8 mouse cellular contexts compared by ENCODE assay signal in the genomic region with DNA sequence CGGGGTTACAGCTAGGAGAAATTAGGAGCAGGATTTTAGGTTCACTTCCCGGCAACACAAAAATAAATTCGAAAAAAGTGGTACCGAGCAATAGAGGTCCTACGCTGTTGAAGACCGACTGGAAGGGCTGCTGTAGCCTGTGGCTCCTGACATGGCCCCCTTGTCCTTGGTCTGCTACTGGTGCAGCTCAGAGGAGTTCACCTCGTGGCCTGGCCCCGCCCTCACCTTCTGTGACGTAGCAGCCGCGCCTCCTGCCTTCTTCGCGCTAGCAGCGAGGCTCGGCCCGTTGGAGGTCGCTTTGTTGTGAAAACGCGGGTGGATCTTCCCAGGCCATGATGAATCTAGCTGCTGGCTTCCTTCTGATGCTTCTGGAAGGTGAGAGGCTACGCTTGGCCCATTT. TPM values are rescaled to one million over a fixed set of nuclear protein-coding genes. Genes with fewer than 3 reads are reported as not detected.
DNase-seq lines count a peak whose midpoint lies in the region; ATAC-seq and TF ChIP-seq lines count a peak whose summit lies in the region.

A gene (plus strand): TSS at position 12 of the 400 bp plus-strand sequence.

- TF ChIP-seq CTCF in E14TG2a.4 (conservative IDR thresholded peaks at IDR 0.05; ENCODE audit: low read length), result no peak

- H3K4me2 ChIP-seq in kidney, embryonic 16.5 days (replicated peaks; ENCODE audit: low read depth, low read length), result no peak within 1 kb of the TSS
- no peak within 1 kb of the TSS for H3K4me2 ChIP-seq in embryonic facial prominence, embryonic 15.5 days (replicated peaks)
- no peak within 1 kb of the TSS for H3K4me2 ChIP-seq in limb, embryonic 13.5 days (replicated peaks)

- no peak within 1 kb of the TSS for H3K27ac ChIP-seq in kidney, embryonic 16.5 days (ENCODE audit: low read length)
- H3K27ac ChIP-seq in embryonic facial prominence, embryonic 15.5 days (replicated peaks), result no peak within 1 kb of the TSS
- H3K27ac ChIP-seq in limb, embryonic 13.5 days, result no peak within 1 kb of the TSS

- no peaks in the 10 kb centered on the region for H3K9me3 ChIP-seq in kidney, embryonic 16.5 days (ENCODE audit: low read length)
- H3K9me3 ChIP-seq in E14TG2a.4 (ENCODE audit: low read length), result no peaks in the 10 kb centered on the region
- H3K9me3 ChIP-seq in embryonic facial prominence, embryonic 15.5 days (replicated peaks), result no peaks in the 10 kb centered on the region
- H3K9me3 ChIP-seq in limb, embryonic 13.5 days, result no peaks in the 10 kb centered on the region

- no peak within 1 kb of the TSS for H3K9ac ChIP-seq in kidney, embryonic 16.5 days (replicated peaks; ENCODE audit: low read length)
- no peak within 1 kb of the TSS for H3K9ac ChIP-seq in embryonic facial prominence, embryonic 15.5 days
- no peak within 1 kb of the TSS; the same call in 1 of the 2 replicates for H3K9ac ChIP-seq in limb, embryonic 13.5 days

- no peak for DNase-seq in kidney, postnatal 25 days
- no peak for DNase-seq in gastrocnemius, postnatal 14 days
- no peak for DNase-seq in gastrocnemius, postnatal 36 days

- intact Hi-C loops in gastrocnemius, postnatal 14 days (cut with DNase I; ENCODE audit: low total_unique reads), result no loop called here
- intact Hi-C loops in gastrocnemius, postnatal 36 days (cut with DNase I), result loop anchor here (5.0 kb wide), 1 partner anchor 223 kb away; no protein-coding TSS in a partner anchor

- H3K36me3 ChIP-seq in kidney, embryonic 16.5 days (ENCODE audit: insufficient read depth, low read length), result peaks cover 78% of the 10 kb centered on the region
- peaks cover 62% of the 10 kb centered on the region for H3K36me3 ChIP-seq in E14TG2a.4 (ENCODE audit: insufficient read depth, low read length)
- H3K36me3 ChIP-seq in embryonic facial prominence, embryonic 15.5 days, result peaks cover 87% of the 10 kb centered on the region
- peaks cover 97% of the 10 kb centered on the region for H3K36me3 ChIP-seq in limb, embryonic 13.5 days

- no peaks in the 10 kb centered on the region for H3K27me3 ChIP-seq in kidney, embryonic 16.5 days (ENCODE audit: insufficient read depth, low read length)
- H3K27me3 ChIP-seq in E14TG2a.4 (ENCODE audit: insufficient read depth, low read length), result peaks cover 6% of the 10 kb centered on the region; the same call in 1 of the 2 replicates
- no peaks in the 10 kb centered on the region for H3K27me3 ChIP-seq in embryonic facial prominence, embryonic 15.5 days
- H3K27me3 ChIP-seq in limb, embryonic 13.5 days, result no peaks in the 10 kb centered on the region

- ATAC-seq in kidney, embryonic 16.5 days (ENCODE audit: low FRiP score, low TSS enrichment), result no peak
- ATAC-seq in embryonic facial prominence, embryonic 15.5 days (ENCODE audit: insufficient number of reproducible peaks, low FRiP score, low TSS enrichment, low read depth), result no peak
- no peak for ATAC-seq in limb, embryonic 13.5 days (ENCODE audit: low FRiP score, low read depth)
- no peak for ATAC-seq in monocyte, adult 5-6 weeks (replicated peaks; ENCODE audit: insufficient number of reproducible peaks, low FRiP score, low TSS enrichment, poor library complexity, severe bottlenecking)

- H3K4me1 ChIP-seq in kidney, embryonic 16.5 days (ENCODE audit: insufficient read depth, low read length), result no peaks in the 10 kb centered on the region
- H3K4me1 ChIP-seq in E14TG2a.4 (replicated peaks; ENCODE audit: low read depth, low read length), result peaks cover 69% of the 10 kb centered on the region
- H3K4me1 ChIP-seq in embryonic facial prominence, embryonic 15.5 days, result no peaks in the 10 kb centered on the region
- no peaks in the 10 kb centered on the region for H3K4me1 ChIP-seq in limb, embryonic 13.5 days

- H3K4me3 ChIP-seq in kidney, embryonic 16.5 days (ENCODE audit: low read length), result no peak within 1 kb of the TSS
- peak within 1 kb of the TSS; percentile 55 for H3K4me3 ChIP-seq in E14TG2a.4 (replicated peaks; ENCODE audit: low read length)
- no peak within 1 kb of the TSS for H3K4me3 ChIP-seq in embryonic facial prominence, embryonic 15.5 days (replicated peaks)
- H3K4me3 ChIP-seq in limb, embryonic 13.5 days, result no peak within 1 kb of the TSS

- 39% methylated on average over 20 of the region's 20 CpGs for WGBS in kidney, embryonic 16.5 days
- 35% methylated on average over 20 of the region's 20 CpGs for WGBS in embryonic facial prominence, embryonic 15.5 days
- 44% methylated on average over 20 of the region's 20 CpGs for WGBS in limb, embryonic 13.5 days

RNA-seq across cellular contexts. Expression of the gene that starts here (rescaled TPM):
- 16.3 and 20.4 TPM in 2 replicates for polyA plus RNA-seq in kidney, embryonic 16.5 days (2015; fragmentation: Nextera tagmentation; extraction: Ambion mirVana)
- 12.5 and 18.4 TPM in 2 replicates for polyA plus RNA-seq in embryonic facial prominence, embryonic 15.5 days (2015; fragmentation: Nextera tagmentation; extraction: Ambion mirVana)
- 16.5 and 19.2 TPM in 2 replicates for polyA plus RNA-seq in limb, embryonic 13.5 days (2015; fragmentation: Nextera tagmentation; extraction: Ambion mirVana)
- 1 to 10 TPM; 1.4 to 2.5 TPM for total RNA-seq in gastrocnemius, postnatal 14 days (2021)
- total RNA-seq in gastrocnemius, postnatal 36 days (2021), result 1 to 10 TPM; 2.5 to 2.7 TPM
- 5.5 to 20.2 TPM (median 8.3 TPM) in 3 replicates for total RNA-seq in monocyte, adult 5-6 weeks (2017)
